Mouse (Mus musculus): ENCODE measurements around the gene Fastk. TPM values are rescaled to one million over a fixed set of nuclear protein-coding genes. Genes with fewer than 3 reads are reported as not detected.

Gene Fastk
- total RNA-seq, 2 experiments from 2014 or later, result 179 to 183 TPM

DNA sequence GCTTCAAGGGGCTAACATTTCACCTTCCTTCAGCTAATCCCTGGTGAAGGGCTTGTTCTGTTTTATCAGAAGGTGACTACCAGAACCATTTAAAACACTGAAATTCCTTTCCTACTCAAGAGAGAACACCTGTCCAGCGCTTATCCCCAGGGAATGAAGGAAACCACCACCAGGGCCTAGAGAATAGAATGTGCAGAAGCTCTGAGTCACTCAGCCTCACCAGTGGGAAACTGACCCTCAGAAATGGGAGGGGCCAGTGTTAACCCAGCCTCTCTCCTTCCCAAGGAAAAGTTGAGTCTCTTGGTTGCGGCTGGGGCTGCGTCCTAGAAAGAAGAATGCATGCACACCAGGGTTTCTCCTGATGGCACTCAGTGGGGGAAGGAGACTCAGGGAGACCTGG, 10.0 kb upstream of the Fastk start:
- DNase-seq, result no peak
- intact Hi-C loops (cut with DNase I), result no loop called here

DNA sequence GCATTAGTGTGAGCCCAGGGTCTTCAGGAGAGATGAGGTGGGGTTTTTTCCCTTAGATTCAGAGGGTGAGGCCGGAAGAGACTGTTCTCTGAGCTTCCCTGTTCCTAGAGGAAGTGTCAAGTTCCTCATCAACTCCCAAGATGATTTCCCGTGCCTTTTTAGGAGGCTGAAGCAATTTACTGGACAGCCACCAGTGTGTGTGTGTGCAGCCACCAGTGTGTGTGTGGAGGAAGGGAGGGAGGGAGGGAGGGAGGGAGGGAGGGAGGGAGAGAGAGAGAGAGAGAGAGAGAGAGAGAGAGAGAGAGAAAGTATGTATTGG, 8.9 kb upstream of the Fastk start:
- intact Hi-C loops (cut with DNase I), result no loop called here
- no peak for DNase-seq

DNA sequence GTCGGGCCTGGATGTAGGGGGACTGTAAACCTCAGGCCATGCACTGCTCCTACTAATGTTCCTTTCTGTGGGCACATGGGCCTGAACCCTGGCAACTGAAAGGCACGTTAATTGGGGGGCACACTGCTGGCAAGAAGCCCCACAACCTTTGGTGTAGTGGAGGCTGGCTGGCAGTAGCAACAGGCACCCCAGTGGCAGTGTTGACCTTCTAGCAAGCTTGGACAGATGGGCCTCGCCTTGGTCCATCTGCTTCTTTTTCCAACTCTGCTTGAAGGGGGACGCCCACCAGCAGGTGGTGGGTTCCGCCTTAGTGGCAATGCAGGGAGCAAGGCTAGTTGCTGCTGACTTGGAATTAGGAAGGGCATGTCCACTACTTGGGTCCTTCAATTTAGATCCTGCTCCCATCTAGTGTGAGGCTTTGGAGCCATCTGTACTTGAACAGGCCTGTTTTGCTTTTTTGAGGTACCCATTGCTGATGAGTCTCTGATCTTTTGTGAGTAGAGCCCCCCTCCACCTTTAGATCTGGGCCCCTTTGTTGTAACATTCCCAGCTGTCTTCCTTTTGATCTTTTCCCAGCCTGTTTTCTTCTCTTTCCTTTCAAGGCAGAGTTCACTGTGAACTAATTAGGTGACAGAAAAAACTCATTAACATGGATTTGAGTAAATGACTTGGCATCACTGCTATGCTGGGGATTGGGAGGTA, 8.3 kb upstream of the Fastk start:
- DNase-seq, result no peak
- intact Hi-C loops (cut with DNase I), result no loop called here

DNA sequence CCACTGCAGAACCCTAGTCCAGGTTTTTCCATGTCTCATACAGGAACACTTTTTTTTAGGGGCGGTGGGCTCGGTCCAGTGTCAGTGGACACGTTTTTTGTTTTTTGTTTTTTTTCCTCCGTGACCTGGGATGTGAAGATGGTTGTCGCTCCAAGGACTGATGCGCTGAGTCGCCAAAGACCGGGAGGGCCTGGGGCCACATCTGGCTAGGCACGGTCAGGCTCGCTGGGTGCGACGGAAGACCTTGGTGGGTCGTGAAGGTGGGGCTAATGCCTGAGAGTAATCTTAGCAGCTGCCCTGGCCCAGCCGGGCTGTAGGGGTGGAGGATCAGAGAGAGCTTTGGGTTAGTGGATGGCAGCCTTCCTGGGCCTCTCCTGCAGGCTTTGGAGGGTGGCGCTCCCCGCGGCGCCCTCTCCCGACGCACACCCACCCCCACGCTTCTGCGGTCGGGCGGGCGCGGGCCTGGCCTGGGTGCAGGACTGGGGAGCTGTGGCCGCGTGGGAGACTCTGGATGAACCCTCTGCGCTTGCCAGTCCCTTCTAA, 7.7 kb upstream of the Fastk start:
- intact Hi-C loops (cut with DNase I), result no loop called here
- DNase-seq, result no peak

DNA sequence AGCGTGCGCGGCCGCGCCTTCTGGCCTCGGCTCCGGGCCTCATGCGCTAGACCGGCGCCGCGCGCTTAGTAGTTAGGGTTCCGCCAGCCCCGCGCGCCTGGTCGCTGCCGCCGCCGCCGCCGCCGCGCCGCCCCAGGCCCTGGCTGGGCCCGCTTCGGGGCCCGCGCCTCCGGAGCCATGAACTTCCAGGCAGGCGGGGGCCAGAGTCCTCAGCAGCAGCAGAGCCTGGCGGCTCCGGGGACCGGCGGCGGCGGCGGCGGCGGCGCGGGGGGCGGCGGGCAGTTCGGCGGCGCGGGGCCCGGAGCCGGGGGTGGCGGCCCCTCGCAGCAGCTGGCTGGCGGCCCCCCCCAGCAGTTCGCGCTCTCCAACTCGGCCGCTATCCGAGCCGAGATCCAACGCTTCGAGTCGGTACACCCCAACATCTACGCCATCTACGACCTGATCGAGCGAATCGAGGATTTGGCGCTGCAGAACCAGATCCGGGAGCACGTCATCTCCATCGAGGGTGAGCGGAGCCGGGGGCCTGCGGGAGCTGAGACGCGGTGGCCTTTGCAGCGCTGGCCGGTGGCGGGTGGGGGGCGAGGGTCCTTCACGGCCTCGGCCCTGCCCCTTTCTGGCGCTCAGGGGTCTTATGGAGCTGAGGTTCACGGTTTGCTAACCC, 7.1 kb upstream of the Fastk start, which contains the start of gene Agap3:
Agap3 (plus strand) TSS at position 148 of the 661 bp plus-strand sequence.
- peak in 1 of 2 experiments; percentile 40 for DNase-seq
- intact Hi-C loops (cut with DNase I), result no loop called here

DNA sequence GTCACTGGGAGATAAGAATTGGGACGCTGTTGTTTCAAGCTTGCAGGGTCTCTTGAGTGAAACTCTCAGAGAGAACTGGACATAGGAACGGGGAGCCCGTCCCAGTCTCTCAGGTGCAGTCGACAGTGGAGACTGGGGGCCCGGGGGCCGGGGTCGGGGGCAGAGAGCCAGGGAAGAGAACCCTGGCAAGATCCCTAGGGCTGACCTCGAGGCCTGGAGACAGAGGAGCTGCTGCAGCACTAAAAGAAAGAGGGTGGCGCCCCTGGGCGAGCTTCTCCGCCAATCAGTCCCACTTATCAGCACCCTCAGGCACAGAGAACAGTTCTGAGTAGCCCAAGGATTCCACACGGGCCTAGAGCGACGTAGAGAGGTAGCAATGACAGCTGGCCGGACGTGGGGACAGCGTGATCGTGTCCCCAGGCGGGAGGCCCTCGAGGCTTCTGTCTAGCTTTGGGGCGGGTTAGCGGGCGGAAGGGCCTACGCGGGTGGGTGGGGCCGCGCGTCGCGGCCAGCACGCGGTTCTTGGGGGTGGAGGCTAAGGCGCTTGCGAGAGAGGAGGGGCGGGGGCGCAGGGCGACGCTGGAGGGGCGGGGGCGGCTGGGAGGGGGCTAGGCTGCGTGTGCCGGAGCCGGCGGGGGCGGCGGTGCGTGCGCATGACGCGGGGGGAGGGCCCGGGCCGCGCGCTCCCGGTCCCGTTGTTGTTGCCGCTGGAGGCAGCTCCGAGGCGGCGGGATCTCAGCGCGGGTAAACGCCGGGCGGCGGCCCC, 6.4 kb upstream of the Fastk start:
- intact Hi-C loops (cut with DNase I), result no loop called here
- peak; percentile 76 to 85 for DNase-seq

DNA sequence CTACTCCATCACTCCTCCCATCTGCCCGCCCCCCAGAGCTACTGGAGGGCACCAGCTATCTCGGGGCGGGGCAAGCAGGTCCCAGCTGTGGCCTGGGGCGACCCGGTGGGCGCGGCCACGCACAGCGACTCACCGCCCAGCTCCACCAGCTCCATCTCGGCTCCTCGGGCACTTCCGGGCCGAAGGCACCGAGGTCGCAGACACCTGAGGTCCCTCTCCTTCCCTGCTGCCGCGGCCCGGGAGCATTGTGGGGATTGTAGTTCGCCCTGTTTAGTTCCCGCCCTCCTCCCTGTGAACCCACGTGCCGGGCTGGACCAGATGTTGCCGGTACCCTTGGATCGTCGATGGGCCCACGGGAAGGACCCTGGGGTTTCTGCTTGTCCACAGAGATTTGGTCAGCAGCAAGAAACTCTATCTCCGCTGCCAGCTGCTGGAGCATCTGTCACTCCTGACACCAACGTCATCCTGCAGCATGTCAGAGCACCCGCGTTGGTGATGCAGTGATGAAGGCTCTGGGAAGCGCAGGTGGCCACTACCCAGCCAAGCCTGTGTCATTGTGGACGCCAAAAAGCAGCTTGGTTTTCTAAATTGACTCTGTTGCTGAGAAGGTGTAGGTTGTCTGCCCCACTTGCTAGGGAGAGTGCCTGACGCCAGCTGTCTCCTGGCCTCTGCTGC, 2.7 kb upstream of the Fastk start, which contains the start of gene Tmub1:
Tmub1 (minus strand) TSS at position 231 of the 675 bp plus-strand sequence.
- peak; percentile 74 to 79 for DNase-seq
- intact Hi-C loops (cut with DNase I), result no loop called here

DNA sequence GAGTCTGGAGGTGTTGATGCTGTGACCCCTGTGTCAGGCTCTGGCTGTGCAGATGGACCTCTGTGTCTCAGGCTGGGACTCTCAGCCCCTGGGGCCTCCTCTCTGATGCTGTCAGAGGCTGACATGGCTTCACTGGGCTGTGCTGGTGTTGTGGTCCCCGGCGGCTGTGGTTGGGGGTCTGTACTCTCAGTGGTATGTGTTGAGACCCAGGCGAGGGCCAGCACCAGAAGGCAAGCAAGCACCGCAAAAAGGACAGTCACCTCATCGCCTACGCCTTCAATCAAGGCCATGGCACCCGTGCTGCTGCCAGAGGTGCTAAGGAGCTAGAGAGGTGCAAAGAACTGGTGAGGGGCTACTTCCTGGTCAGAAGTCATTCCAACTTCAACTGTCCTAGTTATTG, 1.5 kb upstream of the Fastk start:
- intact Hi-C loops (cut with DNase I), result no loop called here
- DNase-seq, result no peak

DNA sequence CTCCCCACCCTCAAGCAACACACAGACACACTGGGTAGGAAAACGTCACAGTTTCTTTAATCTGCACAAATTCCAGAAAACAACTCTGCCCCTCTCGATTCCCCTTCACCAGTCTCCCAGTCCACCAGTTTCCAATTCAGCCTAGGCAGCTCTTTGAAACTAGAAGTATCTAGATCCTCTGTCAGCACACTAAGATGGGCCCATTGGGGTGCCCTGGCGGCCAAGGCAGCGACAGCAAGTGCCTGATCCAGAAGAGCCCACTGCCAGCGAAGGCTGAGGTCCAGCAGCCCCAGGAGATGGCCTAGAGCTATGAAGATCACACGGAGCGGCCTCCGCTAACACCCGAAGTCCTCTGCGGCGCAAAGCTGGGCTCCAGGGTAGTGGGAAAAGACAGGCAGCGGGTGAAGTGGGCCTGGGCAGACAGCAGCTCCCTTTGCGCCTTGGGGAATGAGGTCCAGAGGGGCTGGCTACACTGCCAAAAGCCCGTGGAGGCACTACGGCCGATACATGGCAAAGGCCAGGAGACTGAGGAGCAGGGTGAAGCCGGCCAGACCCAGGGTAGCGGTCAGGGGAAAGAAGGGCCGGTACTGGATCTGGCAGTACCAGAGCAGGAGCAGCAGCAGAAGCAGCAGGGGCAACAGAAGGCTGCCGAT, 467 bp upstream of the Fastk start:
- intact Hi-C loops (cut with DNase I), result no loop called here
- no peak for DNase-seq

DNA sequence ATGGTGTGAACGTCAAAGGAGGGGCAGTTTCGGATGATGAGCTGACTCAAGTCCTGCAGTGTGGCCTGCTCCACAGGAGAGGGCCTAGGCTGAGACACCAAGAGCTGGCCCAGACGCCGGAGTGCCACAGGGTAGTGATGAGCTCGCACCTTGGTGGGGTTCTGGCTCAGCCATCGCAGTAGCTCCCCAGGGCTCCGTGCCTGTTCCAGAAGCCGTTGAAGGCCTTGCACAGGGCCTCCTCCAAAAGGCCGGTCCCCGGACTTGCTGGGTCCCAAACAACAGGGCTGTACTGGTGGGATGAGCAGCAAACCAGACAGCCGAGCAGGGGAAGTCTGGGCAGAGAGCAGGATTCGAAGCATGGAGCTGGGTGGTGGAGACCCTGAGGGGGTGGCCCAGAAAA, 1.2 kb downstream of the Fastk start:
- no peak for DNase-seq
- intact Hi-C loops (cut with DNase I), result loop anchor here (2.0 kb wide), 1 partner anchor 17 kb away; no protein-coding TSS in a partner anchor

DNA sequence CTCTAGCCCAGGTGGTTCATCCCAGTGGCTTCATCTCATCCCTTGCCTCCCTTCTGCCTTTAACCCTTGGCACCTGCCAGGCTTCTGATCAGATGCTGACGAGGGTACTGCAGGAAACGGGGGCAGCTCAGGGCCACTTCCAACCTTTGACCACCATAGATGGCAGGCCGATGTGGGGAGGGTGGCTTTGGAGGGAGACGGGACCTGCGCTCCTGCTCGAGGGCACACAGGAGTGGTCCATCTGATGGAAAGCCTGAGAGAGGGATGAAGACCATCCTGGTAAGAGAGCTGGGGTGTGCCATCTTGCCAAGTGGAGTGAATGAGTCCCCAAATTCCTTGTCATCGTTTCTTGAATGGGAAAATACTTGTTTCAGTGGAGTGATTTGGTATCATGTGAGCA, 1.9 kb downstream of the Fastk start:
- intact Hi-C loops (cut with DNase I), result loop anchor here (2.0 kb wide), 1 partner anchor 16 kb away; no protein-coding TSS in a partner anchor
- DNase-seq, result no peak

DNA sequence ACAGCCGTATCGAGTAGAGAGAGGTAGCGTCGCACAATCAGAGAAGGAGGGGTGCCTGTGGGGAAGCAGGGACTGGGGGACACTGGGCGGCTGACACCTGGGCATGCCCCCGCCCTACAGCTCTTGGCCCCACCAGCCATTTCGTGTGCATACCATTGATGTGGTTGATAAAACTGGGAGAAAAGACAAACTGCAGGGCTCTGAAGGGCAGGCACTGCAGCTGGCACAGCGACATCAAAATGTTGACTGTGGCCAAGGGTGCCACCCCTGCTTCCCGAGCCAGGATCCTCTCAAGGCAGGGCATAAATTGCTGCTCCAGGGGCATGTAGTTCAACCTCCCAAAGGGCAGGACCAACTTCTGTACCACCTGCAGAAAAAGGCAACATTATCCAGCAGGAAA, 3.1 kb downstream of the Fastk start:
- no peak for DNase-seq
- intact Hi-C loops (cut with DNase I), result loop anchor here (2.0 kb wide), 1 partner anchor 15 kb away; no protein-coding TSS in a partner anchor

DNA sequence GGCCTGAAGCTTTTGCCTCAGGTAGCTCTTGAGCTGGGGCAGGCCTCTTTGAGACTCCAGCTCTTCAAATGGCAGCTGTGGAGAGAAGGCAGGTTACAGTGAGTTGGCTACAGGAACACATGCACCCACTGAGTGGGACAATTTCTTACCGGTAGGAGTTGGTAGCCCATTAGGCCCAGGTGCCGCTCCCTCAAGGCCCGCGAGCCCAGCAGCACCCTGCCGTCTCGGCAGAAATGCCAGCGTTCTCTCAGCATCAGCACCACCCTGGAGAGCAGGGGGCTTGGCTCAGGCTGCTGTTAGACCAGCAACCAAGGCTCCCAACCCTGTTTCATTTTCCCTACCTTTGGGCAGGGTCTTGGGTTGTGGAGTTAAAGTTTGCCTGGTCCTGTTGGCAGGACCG, 3.9 kb downstream of the Fastk start:
- intact Hi-C loops (cut with DNase I), result no loop called here
- no peak for DNase-seq

DNA sequence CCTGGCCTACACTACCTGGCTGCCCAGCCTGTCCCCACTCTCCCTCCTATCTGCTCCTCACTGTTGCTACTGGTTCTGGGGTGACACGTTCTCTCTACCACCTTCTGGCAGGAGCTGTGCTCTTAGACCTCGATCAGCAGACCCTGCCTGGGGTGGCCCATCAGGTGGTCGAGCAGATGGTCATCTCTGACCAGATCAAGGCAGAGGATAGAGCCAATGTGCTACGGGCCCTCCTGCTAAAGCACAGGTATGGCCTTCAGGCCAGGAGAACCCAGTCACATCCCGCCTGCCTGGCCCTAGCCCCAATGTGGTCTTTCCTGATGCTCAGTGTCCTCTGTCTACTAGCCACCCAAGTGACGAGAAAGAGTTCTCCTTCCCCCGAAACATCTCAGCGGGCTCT, 11.1 kb downstream of the Fastk start:
- no peak for DNase-seq
- intact Hi-C loops (cut with DNase I), result no loop called here

DNA sequence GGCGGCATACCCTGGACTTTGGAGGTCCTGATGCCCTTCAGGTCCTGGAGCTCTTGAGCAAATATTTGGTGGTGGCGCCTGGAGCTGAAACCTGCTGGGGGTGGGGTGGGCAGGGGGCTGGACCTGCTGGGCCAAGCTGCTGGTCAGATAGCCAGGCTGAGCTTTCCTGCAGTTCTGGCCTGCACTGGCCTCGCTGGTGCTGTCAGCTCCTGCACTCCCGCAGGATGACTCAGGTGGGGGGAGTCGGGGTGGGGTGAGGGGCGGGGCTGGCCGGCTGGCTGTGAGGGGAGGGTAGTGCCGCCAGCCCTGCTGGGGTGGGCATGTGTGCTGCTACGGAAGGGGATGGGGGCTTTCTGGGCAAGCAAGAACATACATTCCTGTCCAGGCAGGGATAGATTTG, 16.5 kb downstream of the Fastk start:
- DNase-seq, result no peak
- intact Hi-C loops (cut with DNase I), result no loop called here

DNA sequence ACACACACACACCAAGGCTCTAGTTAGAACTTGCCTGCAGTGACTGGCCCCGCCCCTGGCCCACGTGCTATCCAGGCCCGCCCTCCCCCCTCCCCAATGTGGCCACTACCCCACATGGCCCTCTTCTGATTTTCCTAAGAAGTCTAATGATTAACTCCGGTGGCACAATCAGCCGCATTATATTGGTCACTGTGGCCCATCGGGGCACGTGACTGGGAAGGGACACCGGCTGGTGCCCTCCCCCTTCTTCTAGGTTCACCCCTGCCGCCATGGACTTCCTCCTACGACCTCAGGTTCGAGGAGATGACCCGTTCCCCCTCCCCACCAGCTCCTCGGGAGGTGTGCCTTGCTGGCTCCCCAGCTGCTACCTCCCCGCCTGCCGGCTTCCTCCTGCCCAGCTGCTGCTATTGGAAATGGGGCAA, 17.1 kb downstream of the Fastk start:
- DNase-seq, result no peak
- intact Hi-C loops (cut with DNase I), result loop anchor here (2.0 kb wide), 1 partner anchor 15 kb away; no protein-coding TSS in a partner anchor

DNA sequence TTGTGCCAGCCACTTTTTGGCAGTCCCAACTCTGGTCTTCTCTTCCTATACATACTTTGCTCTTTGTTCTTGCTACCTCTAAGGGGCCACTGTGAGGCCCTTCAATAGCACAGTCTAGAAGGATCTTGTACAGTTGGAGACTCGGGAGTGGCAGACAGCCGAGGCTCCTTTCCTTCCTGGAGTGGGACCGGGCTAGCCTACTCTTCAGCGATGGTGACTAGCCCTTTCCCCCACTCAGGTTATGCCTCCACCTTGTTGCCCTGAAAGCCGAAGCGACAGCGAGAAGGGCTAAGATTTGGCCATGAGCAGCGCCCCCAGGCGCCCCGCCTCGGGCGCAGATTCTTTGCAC, 17.8 kb downstream of the Fastk start:
- intact Hi-C loops (cut with DNase I), result loop anchor here (2.0 kb wide), 1 partner anchor 16 kb away; no protein-coding TSS in a partner anchor
- no peak for DNase-seq

DNA sequence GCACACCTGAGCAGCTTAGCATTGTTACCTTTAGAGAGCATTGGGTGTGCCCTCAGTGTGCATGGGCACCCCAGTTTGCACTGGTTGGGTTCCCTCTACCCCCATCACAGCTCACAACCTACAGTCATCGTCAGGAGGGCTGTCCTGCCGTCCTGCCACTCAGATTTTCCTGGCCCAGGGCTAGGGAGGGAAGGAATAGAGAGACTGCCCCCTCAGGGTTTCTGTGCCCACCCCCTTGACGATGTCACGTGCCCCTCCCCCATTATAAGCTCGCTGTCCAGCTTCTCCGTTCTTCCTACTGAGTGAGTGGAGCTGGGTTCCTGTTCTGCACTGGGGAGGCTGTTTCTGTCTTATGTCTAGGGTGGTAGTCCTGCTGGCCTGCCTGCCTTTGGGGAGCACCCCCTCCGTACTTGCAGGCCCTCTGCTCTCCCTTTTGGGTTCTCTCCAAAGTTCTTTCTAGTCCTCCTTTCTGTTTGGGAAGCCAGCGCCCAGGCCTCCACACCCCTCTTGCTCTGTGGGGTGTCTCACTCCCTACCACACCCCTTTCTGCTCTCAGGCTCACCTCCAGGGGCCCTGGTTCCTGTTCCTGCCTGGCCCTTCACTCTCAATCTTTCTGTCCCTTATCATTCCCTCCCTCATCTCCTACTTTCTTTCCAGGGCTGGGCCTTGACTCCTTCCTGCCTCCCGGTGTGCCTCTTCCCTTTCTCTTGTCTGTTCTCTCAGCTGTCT, 18.4 kb downstream of the Fastk start:
- DNase-seq, result no peak
- intact Hi-C loops (cut with DNase I), result loop anchor here (2.0 kb wide), 1 partner anchor 16 kb away; no protein-coding TSS in a partner anchor

DNA sequence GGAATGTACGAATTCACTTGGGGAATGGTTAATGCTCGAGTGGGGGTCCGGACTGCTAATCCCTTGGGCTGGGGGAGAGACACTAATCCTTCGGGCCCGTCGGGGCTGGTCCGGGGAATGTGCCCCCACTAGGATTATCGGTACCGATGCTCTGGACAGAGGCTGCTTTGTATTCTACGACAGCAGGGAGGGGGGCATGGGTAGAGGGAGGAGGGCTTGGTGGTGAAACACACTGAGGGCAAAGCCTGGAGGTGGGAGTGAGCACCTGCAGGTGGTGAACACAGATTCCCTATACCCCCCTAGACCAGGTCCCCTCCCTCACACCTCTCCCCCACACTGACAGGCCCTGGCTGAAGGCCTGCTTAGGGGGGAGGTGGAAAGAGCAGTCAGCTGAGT, 19.1 kb downstream of the Fastk start:
- intact Hi-C loops (cut with DNase I), result loop anchor here (2.0 kb wide), 1 partner anchor 17 kb away; no protein-coding TSS in a partner anchor
- no peak for DNase-seq
